Mouse (Mus musculus): ENCODE data around the gene Phf19. TPM values are rescaled to one million over a fixed set of nuclear protein-coding genes. Genes with fewer than 3 reads are reported as not detected.

Phf19 gene
- polyA plus RNA-seq, 1 experiment from 2014 or later = 0.32 TPM

Other genes starting within 250 kb of the Phf19 start
- gene Gapvd1, start 158.8 kb downstream of the Phf19 start, polyA plus RNA-seq (2014; fragmentation: Nextera tagmentation; extraction: Ambion mirVana) = 93.2 and 102 TPM in 2 replicates
- 886 and 955 TPM in 2 replicates for gene Hspa5, start 142.1 kb downstream of the Phf19 start, polyA plus RNA-seq (2014; fragmentation: Nextera tagmentation; extraction: Ambion mirVana)
- 34.9 and 40.5 TPM in 2 replicates for gene Rabepk, start 114.1 kb downstream of the Phf19 start, polyA plus RNA-seq (2014; fragmentation: Nextera tagmentation; extraction: Ambion mirVana)
- 67.1 and 74.3 TPM in 2 replicates for gene Fbxw2, start 87.7 kb downstream of the Phf19 start, polyA plus RNA-seq (2014; fragmentation: Nextera tagmentation; extraction: Ambion mirVana)
- not detected in 2 replicates for gene Gm34653, start 81.0 kb downstream of the Phf19 start, polyA plus RNA-seq (2014; fragmentation: Nextera tagmentation; extraction: Ambion mirVana)
- not detected in 2 replicates for gene Cutal, start 39.6 kb downstream of the Phf19 start, polyA plus RNA-seq (2014; fragmentation: Nextera tagmentation; extraction: Ambion mirVana)
- gene Psmd5, start 39.1 kb downstream of the Phf19 start, polyA plus RNA-seq (2014; fragmentation: Nextera tagmentation; extraction: Ambion mirVana) = 112 and 128 TPM in 2 replicates
- gene Traf1, start 47.7 kb upstream of the Phf19 start, polyA plus RNA-seq (2014; fragmentation: Nextera tagmentation; extraction: Ambion mirVana) = 0.15 and 0.24 TPM in 2 replicates
- gene Hc, start 147.4 kb upstream of the Phf19 start, polyA plus RNA-seq (2014; fragmentation: Nextera tagmentation; extraction: Ambion mirVana) = not detected in 2 replicates
- gene AI182371, start 187.5 kb upstream of the Phf19 start, polyA plus RNA-seq (2014; fragmentation: Nextera tagmentation; extraction: Ambion mirVana) = 0.20 TPM in 1 of 2 replicates, not detected in the other
- gene Cntrl, start 195.5 kb upstream of the Phf19 start, polyA plus RNA-seq (2014; fragmentation: Nextera tagmentation; extraction: Ambion mirVana) = 34.4 and 36.7 TPM in 2 replicates